Mouse (Mus musculus) MEL-GATA-1-ER (cell line): ENCODE measurements around the gene Nxpe4.

Source experiments
- DNase-seq: peaks from one replicate; pipeline ENCODE4 v3.0.0-alpha.2; 2012; ENCODE audit warnings: low read depth; ENCODE audit errors: extremely low read depth

Gene Nxpe4

DNA sequence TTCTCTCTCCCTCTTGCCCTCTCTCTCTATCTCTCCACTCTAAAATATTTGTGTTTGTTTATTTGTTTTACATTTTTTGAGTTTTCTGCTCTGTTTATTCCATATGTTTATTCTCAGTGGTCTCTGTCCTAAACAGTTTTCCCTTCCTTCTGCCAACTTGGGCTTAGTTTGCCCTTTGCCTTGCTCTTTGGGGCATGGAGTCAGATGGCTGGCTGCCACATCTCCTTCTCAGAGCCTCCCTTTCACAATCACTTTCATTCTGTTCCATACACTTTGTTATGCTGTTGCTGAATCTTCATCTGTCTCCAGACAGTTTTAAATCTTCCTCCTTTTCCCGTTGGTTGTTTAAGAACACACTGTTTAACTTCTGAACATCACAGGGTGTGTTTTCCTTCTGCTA lies 154.0 kb downstream of the Nxpe4 start:
- no peak for DNase-seq

DNA sequence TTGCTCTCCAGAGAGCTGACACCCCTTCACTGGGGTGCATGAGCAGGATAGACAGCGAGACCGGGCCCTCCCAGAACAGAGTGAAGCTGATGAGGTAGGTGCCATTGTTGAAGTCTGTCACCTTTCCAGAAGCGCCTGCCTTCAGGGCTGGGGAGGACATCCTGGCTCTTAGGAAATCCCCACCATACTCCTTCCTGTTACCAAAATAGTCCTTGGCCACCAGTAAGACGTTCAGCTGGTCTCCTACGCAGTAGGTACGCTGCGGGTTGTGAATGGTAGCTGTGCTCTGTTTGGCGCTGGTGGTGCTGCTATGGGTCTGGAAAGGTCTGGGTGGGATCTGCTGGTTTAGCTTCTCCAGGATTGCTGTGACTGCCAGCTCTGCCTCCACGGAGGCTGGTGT lies 164.5 kb downstream of the Nxpe4 start:
- no peak for DNase-seq

DNA sequence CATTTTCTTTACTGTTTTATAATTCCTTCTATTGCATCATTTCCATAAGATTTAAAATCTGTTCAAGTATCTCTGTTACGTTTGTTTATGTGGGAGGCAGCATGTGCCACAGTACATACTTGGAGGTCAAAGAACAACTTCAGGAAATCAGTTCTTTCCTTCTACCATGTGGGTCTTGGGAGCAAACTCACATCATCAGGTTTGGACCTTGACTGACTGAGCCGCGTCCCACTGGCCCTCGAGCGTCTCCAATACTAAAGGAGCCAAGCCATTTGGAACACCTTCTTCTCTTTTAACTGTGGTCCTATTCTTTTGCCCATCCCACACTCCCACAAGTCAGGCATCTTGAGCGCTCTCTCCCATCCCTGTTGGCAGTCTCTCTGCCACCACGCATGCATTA lies 167.8 kb downstream of the Nxpe4 start:
- DNase-seq = no peak

DNA sequence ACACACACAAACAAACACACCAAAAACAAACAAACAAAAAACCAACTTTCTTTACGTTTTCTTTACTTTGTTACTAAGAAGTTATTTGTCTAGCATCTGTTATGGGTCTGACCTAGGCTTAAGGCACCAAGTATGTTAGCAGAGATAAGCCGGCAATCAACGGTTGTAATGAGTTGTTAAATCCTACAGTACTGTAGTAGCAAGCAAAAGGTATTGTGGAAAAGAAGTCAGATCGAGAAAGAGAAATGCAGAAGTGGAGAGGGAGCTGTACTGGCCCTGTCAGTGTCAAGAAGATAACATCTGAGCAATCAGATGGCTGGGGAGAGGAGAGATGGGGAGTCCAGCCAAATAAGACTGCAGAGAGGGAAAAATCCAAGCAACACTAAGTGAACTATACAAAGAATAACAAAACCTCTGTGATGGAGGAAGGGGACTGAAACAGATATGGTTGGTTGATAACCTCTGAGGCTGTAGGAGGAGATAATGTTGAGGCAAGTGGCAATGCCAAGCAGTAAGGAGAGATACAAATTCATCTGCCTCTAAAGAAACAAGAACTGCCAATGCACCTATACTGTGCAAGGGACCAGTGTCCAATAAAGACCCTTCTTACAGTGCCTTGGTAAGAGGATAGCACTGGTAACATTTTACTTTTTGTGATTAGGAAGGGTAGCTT lies 177.1 kb downstream of the Nxpe4 start:
- DNase-seq = no peak

DNA sequence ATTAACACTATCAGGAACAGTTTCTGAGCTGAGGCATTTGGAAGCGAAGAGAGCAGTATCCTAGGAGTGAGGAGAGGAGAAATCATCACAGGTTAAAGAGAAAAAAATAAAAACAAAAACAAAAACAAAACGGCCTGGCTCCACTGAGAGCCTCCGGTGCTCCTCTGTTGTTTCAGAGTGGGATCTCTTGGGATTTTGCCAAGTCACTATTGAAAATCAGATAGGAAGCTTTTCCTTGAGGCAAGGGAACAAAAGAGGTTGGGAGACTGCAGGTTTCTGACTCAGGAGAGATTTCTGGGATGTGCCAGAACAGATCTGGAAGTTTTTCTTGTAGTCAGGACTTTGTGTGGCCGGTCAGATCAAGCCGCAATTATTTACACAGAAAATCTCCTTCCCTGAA lies 177.7 kb downstream of the Nxpe4 start:
- no peak for DNase-seq

DNA sequence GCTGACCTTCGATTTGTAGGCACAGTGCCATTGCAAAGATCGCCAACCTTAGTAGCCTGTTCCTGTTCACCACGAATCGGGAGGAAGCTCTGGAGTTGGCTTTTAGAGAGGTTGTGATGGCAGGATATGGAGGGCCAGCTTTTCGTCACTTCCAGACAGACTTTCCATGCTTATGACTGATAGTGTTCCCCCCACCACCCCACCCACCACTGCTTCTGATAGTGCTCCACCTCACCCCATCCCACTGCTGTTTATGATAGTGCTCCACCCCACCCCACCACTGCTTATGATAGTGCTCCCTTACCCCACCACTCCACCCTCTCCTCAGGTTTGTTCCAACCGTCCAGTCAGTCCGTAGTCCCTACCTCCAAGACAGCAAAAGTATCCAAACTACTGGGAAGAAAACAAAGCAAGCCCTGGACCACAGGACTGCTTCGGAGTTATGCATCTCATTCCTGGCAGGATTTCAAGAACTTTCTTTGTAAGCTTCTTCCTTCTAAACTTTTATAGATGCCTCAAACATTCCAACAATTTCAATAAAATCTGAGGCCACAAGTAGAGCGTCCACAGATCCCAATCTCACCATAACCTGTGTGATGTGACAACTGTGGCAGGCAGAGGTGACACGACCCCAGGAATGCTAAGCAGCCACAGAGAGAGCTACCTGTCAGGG lies 179.0 kb downstream of the Nxpe4 start:
- DNase-seq = no peak

DNA sequence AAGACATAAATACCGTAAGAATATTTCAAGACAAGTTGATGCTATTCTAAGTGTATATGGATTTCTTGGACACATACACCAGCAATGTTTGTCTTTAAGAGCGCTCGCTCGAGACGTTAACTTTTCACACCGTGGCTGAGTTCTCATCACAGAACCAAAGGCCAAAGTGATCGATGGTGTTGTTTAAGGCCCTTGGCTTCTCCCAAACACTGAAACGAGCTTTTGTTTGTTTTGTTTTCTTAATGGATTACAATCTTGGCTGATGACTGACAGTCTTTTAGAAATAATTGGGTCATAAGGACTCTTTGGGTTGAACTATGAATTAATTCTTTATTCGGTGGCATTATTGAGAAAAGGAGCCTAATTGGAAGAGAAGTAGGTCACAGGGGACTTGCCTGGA lies 183.6 kb downstream of the Nxpe4 start:
- no peak for DNase-seq

DNA sequence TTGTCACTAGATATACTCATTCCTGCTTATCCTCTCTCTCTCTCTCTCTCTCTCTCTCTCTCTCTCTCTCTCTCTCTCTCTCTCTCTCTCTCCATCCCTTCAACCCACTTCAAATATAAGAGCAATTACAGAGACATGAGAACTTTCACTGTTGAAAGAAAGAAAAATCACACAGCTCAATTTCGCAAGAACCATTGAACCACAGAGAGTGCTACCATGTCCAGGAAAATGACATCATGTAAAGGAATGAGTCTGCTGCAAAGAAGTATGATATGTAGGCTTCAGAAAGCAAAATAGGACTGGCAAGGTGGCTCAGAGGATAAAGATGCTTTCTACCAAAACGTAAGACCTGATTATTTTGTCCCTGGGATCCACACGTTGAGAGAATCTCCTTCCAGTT lies 184.0 kb downstream of the Nxpe4 start:
- no peak for DNase-seq

DNA sequence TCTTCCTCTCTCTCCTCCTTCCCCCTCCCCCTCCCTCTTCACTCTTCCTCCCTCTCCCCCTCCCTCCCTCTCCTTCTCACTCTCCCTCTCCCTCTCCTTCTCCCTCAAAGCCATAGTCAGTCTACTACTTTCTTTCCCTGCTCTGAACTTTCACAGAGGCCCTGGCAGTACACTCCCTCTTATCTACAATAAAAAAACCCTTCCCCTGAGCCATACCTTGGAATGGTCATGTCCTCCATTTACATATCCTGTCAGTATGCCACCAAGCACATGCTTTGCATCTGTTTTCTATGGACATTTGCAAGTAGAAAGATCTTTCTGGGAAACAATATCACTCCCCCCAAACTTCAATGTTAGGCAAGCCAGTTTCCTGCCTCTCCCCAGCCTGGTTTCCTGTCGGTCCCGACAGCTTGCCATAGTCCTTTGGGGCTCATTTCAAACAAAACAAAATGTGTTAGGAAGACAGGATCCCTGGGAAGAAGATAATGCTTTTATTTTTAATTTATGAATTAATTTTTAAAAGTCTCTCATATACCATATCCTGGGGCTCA lies 191.4 kb downstream of the Nxpe4 start, which contains the start of gene Nxpe2:
TSS of gene Nxpe2 (minus strand) at position 307 of the 551 bp plus-strand sequence.
- no peak for DNase-seq

DNA sequence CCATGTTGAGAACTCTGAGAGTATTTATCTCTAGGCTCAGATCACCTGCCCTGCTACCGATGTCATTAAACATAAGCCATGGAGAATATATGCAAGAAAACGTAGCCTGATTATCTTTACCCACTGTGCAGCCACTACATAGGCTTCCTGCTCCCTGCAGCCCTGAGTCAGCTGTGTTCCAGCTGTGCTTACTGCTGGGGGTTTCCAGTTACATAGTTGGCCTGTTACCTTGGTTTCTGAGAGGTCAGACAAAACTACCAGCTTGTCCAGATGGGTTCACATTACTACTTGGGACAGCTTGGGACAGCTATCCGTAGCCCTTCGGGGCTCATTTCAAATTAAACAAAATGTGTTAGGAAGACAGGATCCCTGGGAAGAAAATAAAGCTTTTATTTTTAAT lies 192.3 kb downstream of the Nxpe4 start:
- no peak for DNase-seq

DNA sequence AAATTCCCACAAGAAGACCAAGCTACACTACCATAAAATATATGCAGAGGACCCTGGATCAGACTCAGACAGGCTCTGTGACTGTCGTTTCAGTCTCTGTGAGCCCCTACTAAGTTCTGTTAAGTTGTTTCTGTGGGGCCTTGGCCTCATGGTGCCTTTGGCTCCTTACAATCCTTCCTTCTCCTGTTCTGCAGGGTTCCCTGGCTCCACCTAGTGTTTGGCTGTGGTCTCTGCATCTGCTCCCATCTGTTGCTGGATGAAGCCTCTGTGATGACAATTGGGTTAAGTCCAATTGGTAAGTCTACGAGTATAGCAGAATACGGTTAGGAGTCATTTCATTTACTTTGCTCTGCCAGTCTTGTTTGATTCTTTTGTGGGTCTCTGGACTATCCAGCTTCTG lies 193.0 kb downstream of the Nxpe4 start:
- peak; percentile 84 for DNase-seq

DNA sequence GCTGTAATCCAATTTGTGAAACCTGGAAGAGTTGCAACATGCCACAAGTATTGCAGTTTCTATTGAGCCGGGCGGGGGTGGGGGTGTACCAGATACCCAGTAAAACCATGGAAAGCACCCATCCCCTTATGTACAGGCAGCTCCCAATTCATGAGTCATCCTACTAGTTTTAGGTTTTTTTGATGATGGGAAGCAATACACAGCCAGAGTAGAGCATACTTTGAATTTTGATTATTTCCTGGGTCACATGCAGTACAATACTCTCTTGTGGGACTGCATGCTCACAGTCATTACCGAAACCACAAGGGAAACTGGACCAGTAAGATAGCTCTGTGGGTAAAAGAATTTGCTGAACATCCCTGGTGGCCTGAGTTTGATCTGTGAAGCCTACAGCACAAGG lies 195.3 kb downstream of the Nxpe4 start:
- DNase-seq = peak; percentile 86

DNA sequence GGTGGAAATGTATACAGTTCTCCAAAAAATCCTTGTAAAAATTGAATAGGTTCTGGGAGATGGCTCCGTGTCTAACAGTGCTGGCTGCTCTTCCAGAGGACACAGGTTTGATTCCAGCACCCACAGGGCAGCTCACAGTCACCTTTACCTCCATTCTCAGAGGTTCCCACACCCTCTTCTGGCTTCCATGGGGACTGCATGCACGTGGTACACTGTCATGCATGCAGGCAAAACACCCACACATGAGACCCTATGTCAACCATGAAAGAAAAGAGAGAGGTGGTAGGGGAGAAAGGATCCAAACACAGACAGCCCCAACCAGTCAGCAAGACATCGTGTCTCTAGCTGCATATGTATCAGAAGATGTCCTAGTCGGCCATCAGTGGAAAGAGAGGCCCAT lies 199.0 kb downstream of the Nxpe4 start:
- no peak for DNase-seq

DNA sequence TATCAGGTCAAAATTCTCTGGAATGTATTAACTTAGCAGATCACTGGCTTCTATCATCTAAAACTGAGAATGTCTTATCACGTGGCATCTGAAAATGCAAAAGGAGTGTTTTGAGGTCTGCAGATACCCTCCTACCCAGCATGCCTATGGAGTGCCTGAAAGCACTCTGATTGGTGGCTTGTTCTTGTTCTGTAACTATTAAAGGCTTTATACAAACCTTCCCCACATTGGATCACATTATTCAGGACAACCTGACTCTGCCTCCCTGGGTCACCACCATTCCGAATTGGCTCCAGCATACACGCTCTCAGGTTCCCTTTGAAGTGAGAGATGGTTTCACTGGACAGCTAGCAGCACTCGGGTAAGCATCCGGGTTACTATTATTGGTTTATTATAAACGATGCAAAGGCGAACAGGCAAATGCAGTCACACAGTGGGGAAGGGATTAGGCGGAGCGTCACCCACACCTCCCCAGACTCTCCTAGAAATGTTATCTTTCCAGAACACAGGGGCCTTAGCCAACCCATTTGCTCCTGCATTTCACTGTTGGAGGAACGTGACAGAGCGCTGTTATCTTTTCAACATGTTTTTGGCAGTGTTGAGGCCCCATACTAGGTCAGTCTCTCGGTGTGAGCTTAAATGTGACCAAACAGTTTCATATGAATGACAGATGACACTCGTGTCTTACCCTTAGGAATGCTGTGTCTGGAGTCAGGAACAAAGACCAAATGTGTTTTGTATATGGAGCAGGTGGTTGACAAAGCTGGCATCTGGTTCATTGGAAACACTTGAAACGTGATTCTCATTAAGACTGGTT lies 200.2 kb downstream of the Nxpe4 start:
- DNase-seq = peak; percentile 96

DNA sequence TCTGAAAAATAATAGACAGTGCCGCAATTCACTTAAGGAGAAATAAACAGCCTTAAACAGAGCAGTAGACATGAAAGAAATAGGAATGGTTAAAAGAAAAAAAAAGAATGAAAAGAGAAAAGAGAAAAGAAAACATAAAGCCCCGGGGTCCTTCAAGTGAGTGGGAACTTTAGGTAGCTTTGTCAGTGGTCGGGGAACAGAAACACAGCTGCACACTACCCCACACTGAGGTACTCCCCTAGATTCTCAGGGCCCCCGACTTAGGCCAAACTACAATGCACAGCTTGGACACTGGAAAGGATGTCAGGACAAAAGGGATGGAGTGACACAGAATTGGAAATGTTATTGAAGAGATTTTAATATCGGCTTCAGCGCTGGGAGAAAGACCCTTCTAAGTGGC lies 200.9 kb downstream of the Nxpe4 start:
- no peak for DNase-seq

DNA sequence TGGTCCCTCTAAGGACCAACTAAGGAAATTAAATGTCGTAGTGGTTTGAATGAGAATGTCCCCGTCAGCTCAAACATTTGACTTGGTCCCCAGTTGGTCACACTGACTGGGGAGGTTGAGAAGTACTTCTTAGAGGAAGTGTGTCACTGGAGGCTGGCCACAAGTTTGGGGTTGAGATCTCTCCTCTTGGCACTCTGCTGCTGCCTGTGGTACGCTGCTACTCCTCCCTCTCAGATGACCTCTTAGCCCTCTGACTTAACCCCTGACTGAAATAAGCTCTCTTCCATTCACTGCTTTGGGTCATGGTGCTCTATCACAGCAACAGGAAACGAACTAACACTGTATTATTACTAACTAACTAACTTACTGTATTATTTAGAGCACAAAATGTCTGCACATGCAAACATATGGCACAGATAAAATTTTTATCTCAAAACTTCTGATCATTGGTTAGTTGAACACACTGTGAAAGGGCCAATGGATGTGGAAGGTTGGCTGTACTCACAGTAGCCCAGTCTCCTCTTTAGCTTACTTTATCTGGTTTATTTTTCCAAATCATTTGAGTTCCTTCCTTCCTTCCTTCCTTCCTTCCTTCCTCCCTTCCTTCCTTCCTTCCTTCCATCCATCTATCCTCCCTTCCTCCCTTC lies 211.5 kb downstream of the Nxpe4 start:
- no peak for DNase-seq

DNA sequence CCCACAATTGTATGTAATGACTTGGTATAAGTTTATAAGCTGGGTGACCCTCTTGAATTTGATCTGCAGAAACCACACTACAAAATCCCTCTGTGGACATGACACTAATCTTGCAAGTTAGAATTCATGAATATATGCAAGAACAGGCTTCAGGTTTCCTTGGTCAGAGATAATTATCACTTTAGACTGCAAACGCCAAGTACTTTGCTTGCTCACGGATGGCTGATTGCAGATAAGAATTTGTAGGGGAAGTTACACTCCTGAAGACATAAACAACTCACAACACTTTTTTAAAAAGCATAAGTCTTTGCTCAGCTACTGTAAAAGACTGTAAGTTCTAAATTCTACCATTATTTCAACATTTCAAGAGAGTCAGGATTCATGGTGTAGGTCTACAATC lies 212.5 kb downstream of the Nxpe4 start:
- no peak for DNase-seq

DNA sequence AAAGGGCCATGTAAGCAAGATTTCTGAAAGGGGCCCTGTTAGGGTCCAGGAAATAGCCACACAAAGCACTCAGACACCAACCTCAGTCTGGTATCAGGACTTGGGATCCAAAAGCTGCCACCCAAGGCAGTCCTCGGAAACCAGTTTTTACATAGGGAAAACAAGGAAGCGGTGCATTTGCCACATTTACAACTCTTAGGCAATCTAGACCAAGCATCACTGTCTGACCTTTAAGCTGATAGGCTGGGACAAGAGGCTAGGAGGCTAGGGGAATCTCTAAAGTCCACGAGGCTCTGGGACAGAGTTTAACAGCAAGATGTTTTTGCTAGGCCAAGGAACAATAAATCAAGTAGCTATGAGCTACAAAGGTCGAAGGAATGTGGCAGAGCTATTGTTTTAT lies 226.6 kb downstream of the Nxpe4 start:
- DNase-seq = no peak

DNA sequence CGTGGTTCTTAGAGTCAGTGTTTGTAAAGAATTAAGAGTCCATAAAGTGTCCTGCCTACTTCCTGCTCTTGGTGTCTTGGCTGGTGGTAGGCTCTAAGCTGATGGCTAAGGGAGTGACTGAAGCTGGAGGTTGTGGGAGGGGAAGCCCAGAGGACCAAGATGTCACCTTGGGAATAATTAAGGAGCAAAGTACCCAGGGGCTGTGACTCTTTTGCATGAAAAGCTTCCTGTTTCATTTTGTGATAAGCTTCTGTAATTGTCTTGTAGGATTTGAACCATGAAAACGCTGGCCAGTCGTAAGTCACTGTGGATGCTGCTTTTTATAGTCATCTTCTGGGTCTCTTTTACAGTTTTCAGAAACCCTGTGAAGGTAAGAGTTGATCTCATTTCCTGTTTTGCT lies 228.2 kb downstream of the Nxpe4 start:
- DNase-seq = no peak

DNA sequence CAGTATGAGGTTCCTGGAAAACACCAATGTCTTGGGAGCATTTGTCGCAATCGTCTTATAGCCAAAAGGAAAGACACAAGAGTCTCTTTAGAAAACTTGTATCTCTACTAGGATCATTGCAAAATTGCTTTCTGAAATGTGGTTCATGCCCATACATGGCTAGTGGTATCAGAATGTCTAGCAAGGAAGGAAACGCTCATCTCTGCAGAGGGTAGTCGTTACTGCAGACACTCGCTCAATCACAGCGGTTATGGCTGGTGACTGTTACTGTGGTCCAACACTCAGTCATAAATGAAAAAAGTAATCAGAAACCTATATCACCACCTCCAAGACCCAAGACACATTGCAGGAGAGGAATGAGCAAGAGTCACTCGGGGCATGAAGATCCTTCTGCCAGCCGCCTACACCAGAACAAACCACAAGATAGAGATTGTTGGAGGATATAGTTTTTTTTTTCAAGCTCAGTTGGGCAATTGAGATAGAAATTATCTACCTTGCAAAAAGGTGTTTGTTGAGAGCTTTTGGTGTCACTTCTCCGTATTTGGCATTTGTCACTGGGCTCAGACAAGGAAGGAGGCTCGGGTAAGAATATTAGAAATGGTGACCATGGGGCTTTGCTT lies 241.9 kb downstream of the Nxpe4 start:
- no peak for DNase-seq

DNA sequence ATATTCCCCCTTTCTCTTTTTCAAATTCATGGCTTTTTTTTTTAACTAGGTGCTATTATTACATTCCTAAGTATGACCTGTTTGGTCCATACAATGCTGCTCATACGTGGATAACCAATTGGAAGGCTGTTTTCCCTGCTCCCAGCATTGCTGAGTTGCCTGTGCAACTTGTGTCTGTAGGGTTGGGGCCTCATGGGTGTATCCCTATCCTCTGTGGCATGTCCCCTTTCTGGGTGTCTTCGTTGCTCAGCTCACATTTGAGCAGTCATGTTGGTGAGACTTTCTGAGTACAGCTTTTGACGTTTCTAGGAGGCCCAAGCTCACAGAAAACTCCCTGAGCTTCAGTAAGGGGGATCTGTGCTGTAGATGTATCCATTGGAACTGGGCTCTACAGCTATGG lies 242.9 kb downstream of the Nxpe4 start:
- DNase-seq = no peak
